Mouse (Mus musculus) telencephalon, adult 2 months (tissue): ENCODE results near the gene Crim1.

ENCODE experiments used
- DNase-seq: peaks from one replicate; pipeline ENCODE4 v3.0.0-alpha.2; 2011; ENCODE audit warnings: low read depth, low spot score

Gene Crim1

DNA sequence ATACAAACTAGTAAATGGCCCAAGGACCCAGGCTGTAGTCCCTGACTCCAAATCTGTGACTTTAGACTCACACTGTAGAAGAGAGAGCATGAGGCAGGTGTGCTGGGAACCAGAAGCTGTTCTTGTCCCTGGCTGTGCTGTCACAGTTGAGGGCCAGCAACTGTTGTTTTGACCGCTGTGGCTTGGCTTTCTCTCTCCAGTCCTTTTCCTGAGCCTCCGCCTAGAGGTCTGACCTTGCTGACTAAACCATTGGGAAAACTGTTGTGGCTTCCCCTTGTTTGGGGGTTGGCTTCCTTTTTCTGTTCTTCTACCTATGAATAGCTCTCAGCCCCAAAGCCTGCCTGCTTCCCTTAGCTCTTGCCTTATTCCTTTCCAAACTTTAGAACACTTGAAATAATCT, 126.3 kb downstream of the Crim1 start:
- no peak for DNase-seq

- DNase-seq: no peak
These were observed 127.1 kb downstream of the Crim1 start for GRCm38 (mm10) chr17:78327187-78327586.

- DNase-seq: no peak
These were observed 128.2 kb downstream of the Crim1 start for GRCm38 (mm10) chr17:78328287-78328686.

DNA sequence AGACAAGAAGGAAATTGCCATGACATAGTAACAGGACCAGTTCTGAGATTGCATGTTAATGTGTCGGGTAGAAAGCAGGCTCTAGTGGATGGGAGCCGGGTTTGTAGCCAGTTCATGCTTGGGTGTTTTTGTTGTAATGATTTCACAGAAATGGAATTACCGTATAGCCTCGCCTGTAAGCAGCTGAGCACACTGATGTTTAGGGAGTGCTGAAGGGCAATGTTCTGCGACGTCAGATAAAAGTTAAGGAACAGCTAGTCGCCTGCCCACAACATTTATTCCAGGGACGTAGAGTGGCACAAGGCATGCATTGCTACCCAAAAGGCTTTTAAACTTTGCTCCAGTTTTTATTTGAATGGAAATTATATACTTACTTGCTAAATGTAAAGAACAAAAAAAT, 131.4 kb downstream of the Crim1 start:
- DNase-seq: no peak

DNA sequence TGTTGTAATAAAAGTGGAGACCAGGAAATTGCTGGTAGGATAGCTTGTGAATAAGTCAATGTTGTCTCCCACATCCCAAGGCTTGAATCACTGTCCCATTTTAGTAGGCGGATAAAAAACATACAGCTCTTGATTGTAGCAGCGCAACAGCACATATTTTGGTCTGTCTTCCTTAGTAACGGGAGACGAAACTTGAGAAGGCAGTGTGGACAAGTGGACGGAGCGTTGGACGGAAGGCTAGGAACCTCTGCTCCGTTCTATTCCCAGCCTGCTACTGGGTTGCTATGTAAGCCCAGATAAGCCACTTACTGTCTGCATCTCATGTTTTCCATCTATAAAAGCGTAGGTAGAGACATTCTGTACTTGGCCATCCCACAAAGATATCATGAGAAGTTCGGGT, 133.2 kb downstream of the Crim1 start:
- DNase-seq: no peak

GRCm38 (mm10) chr17:78335250-78335649, 135.2 kb downstream of the Crim1 start:
- DNase-seq: no peak

DNA sequence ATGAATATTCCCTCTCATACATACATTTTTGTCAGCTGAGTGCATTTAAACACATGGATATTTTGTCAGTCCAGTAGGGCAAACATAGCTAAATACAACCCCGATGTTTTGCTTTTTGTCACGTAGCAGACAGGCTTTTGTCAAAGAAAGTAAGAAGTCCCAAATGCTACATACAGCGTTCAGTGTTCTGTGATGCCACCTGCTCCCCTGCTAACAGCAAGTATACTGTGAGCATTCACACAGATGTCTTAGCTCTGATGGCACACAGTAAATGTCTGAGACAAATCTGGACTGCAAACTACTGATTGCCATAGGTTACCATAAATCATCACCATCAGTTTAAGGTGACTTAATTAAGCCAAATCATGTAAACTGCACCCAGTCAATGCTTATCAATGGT, 143.6 kb downstream of the Crim1 start:
- no peak for DNase-seq

- DNase-seq: no peak
These were observed 147.2 kb downstream of the Crim1 start for GRCm38 (mm10) chr17:78347111-78347801.

- no peak for DNase-seq
These were observed 151.8 kb downstream of the Crim1 start for GRCm38 (mm10) chr17:78351676-78352499.

- no peak for DNase-seq
These were observed 152.4 kb downstream of the Crim1 start for GRCm38 (mm10) chr17:78352500-78352855.

DNA sequence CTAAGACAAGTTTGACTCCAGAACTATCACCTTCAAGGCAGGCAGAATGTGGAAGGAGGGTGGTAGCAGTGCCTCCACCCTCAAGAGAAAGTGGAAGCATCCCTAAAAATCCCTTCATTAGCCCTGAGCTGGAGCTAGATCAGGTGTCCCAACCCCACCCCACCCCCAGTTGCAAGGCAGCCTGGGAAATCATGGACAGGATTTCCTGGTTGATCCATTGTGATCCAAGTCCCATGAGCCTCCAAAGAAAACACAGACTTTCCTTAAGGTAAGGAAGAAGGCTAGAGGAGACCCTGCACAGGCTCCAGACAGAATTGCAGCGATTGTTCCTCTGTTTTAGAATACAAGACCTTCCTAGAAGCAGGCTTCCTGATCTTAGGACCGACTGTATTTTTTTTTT, 154.4 kb downstream of the Crim1 start:
- no peak for DNase-seq

DNA sequence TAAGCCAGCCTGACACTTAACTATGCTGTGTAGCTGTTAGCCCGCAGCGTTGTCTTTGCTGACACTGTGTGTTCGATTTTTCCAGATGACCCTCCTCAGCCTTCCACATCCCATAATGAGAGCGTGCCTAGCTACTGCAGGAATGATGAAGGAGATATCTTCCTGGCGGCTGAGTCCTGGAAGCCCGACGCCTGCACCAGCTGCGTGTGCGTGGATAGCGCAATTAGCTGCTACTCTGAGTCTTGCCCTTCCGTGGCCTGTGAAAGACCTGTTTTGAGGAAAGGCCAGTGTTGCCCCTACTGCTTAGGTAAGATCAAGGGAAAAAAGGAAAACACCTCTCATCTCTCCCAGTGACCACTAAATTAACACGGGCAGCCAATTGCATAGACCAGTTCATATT, 154.8 kb downstream of the Crim1 start:
- DNase-seq: no peak

GRCm38 (mm10) chr17:78355611-78356010, 155.6 kb downstream of the Crim1 start:
- DNase-seq: no peak

- DNase-seq: no peak
These were observed 157.7 kb downstream of the Crim1 start for GRCm38 (mm10) chr17:78357753-78358152.

GRCm38 (mm10) chr17:78358251-78358726, 158.2 kb downstream of the Crim1 start:
- DNase-seq: no peak

- DNase-seq: no peak
These were observed 162.1 kb downstream of the Crim1 start for GRCm38 (mm10) chr17:78361939-78362728.

- no peak for DNase-seq
These were observed 164.7 kb downstream of the Crim1 start for GRCm38 (mm10) chr17:78364555-78365302.

GRCm38 (mm10) chr17:78366070-78366469, 166.0 kb downstream of the Crim1 start:
- DNase-seq: no peak

DNA sequence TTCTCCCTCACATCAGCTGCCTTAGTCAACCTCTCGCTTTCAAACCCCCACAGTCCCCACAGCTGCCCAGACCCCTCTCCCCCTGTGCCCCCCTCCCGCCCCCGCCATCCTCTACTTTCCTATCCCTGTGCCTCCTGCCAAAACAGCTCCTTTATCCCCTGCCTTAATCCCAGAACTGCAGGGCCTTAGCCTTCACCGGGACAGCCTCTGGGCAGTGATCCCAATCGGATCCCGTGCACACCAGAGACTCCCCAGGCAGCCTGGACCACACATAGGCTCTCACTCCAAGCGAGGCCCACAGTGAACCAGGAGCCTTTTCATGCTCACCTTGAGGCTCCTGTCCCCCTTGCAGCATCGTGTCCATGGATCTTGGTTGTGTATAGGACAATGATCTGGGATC, 168.4 kb downstream of the Crim1 start:
- no peak for DNase-seq

DNA sequence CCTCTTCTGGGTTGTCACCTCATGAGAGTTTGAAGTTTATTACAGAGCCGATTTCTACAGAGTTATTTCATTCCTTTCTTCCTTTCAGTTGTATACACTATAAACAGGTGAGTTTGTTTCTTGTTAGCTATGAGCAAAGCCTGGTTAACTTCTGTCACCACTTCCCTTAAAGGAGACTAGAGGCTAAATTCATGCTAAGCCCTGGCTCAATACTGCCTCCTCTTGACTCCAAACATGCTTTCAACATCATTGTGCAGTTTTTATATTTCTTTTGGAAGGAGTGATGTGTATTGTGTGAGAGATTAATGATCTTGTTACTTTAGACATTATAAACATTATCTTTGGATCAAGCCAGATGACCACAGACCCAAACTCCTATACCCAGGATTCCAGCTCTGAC, 170.4 kb downstream of the Crim1 start:
- DNase-seq: no peak

- no peak for DNase-seq
These were observed 173.1 kb downstream of the Crim1 start for GRCm38 (mm10) chr17:78373174-78373573.

GRCm38 (mm10) chr17:78373849-78374248, 173.8 kb downstream of the Crim1 start:
- no peak for DNase-seq
